Mouse (Mus musculus) heart, adult 8-10 months (tissue): ENCODE data around the gene Cntnap1. TPM values are rescaled to one million over a fixed set of nuclear protein-coding genes. Genes with fewer than 3 reads are reported as not detected.

Experiments used
- DNase-seq: peaks from one replicate; pipeline ENCODE4 v3.0.0; 2022; ENCODE audit warnings: low spot score
- total RNA-seq, 4 experiments: library from RNA; stranded (reverse); gene quantifications; 2 replicates each; pipeline ENCODE4 v1.2.4; 2022

Cntnap1 gene
- total RNA-seq, 4 experiments from 2014 or later, result 1.1 to 2.9 (median 1.5) TPM

GRCm38 (mm10) chr11:101185441-101185840 lies 15.1 kb downstream of the Cntnap1 start:
- DNase-seq, result no peak

GRCm38 (mm10) chr11:101186526-101187247 lies 16.4 kb downstream of the Cntnap1 start:
- DNase-seq, result no peak

- DNase-seq, result no peak
Measured at GRCm38 (mm10) chr11:101187541-101187940, 17.2 kb downstream of the Cntnap1 start.

GRCm38 (mm10) chr11:101188166-101188805 lies 18.0 kb downstream of the Cntnap1 start:
- no peak for DNase-seq

- DNase-seq, result peak; percentile 75
Measured at GRCm38 (mm10) chr11:101189495-101190180, 19.3 kb downstream of the Cntnap1 start.

- DNase-seq, result no peak
Measured at GRCm38 (mm10) chr11:101190181-101190912, 20.0 kb downstream of the Cntnap1 start.

GRCm38 (mm10) chr11:101190913-101191907 lies 20.9 kb downstream of the Cntnap1 start:
- DNase-seq, result no peak

- no peak for DNase-seq
Measured at GRCm38 (mm10) chr11:101191919-101192470, 21.7 kb downstream of the Cntnap1 start.

- DNase-seq, result no peak
Measured at GRCm38 (mm10) chr11:101192646-101193045, 22.3 kb downstream of the Cntnap1 start.

- DNase-seq, result no peak
Measured at GRCm38 (mm10) chr11:101193076-101193475, 22.8 kb downstream of the Cntnap1 start.

GRCm38 (mm10) chr11:101194137-101194536 lies 23.8 kb downstream of the Cntnap1 start:
- DNase-seq, result no peak

GRCm38 (mm10) chr11:101194643-101195042 lies 24.3 kb downstream of the Cntnap1 start:
- no peak for DNase-seq

- no peak for DNase-seq
Measured at GRCm38 (mm10) chr11:101195101-101195500, 24.8 kb downstream of the Cntnap1 start.

GRCm38 (mm10) chr11:101195571-101195970 lies 25.2 kb downstream of the Cntnap1 start:
- no peak for DNase-seq

- DNase-seq, result no peak
Measured at GRCm38 (mm10) chr11:101196175-101196574, 25.9 kb downstream of the Cntnap1 start.

GRCm38 (mm10) chr11:101199555-101199954 lies 29.2 kb downstream of the Cntnap1 start:
- DNase-seq, result no peak

GRCm38 (mm10) chr11:101200986-101201385 lies 30.7 kb downstream of the Cntnap1 start:
- no peak for DNase-seq

GRCm38 (mm10) chr11:101211970-101212369 lies 41.6 kb downstream of the Cntnap1 start:
- DNase-seq, result peak; percentile 88

- no peak for DNase-seq
Measured at GRCm38 (mm10) chr11:101216936-101217335, 46.6 kb downstream of the Cntnap1 start.

GRCm38 (mm10) chr11:101218436-101219055 lies 48.2 kb downstream of the Cntnap1 start:
- DNase-seq, result no peak
